Mouse (Mus musculus) heart, adult 2 months (tissue): ENCODE data around the gene Gm5475.

ENCODE experiments used
- CTCF ChIP-seq: fragments of 200-600 bp; IDR thresholded peaks from 2 replicates; pipeline ENCODE4 v1.8.1; 2022; ENCODE audit warnings: antibody characterized with exemption, mild to moderate bottlenecking, moderate library complexity
- POLR2A ChIP-seq: fragments of 200-500 bp; IDR thresholded peaks from 2 replicates; pipeline ENCODE4 v1.6.1; 2011; ENCODE audit warnings: mild to moderate bottlenecking, low read depth, low read length, control low read depth; ENCODE audit not compliant: insufficient read depth

- TF ChIP-seq CTCF (no peak), POLR2A (no peak)
Measured at GRCm38 (mm10) chr15:100448572-100448971, 26.6 kb downstream of the Gm5475 start.
